Mouse (Mus musculus) limb, embryonic 11.5 days (tissue): ENCODE measurements around the gene Mogs. TPM values are rescaled to one million over a fixed set of nuclear protein-coding genes. Genes with fewer than 3 reads are reported as not detected.
"Not testable (repeated sequence)": the region's sequence is repeated elsewhere in the genome, so short reads cannot be mapped to it uniquely, and the experiment has no call there.

Experiments
- ATAC-seq: fragments of 200-750 bp; cut with Nextera tagmentation; 2 replicates; pipeline ENCODE4 v1.8.0; 2017; ENCODE audit warnings: low read depth; ENCODE audit not compliant: insufficient number of reproducible peaks, low FRiP score, low TSS enrichment
- DNase-seq: peaks from one replicate; pipeline ENCODE4 v3.0.0-alpha.2; 2015; ENCODE audit warnings: low spot score
- H3K27ac ChIP-seq: fragments of 300-500 bp; sonication (generic); replicated peaks from 2 replicates; pipeline ENCODE4 v1.5.1; 2014; ENCODE audit warnings: low read depth, mild to moderate bottlenecking, low read length
- H3K27me3 ChIP-seq: fragments of 300-500 bp; sonication (generic); 2 replicates; pipeline ENCODE4 v1.6.1; 2014; ENCODE audit warnings: mild to moderate bottlenecking, low read length, mixed read lengths; ENCODE audit not compliant: control insufficient read depth, insufficient read depth
- H3K36me3 ChIP-seq: fragments of 300-500 bp; sonication (generic); 2 replicates; pipeline ENCODE4 v1.6.1; 2014; ENCODE audit warnings: mild to moderate bottlenecking, low read length, moderate library complexity, mixed read lengths; ENCODE audit not compliant: control insufficient read depth, insufficient read depth
- H3K4me1 ChIP-seq: fragments of 300-500 bp; sonication (generic); 2 replicates; pipeline ENCODE4 v1.6.1; 2014; ENCODE audit warnings: low read length, mixed read lengths; ENCODE audit not compliant: control insufficient read depth, insufficient read depth
- H3K4me2 ChIP-seq: fragments of 300-500 bp; sonication (generic); 2 replicates; pipeline ENCODE4 v1.6.1; 2014; ENCODE audit warnings: low read depth, mild to moderate bottlenecking, moderate library complexity; ENCODE audit not compliant: severe bottlenecking
- H3K4me3 ChIP-seq: fragments of 300-500 bp; sonication (generic); 2 replicates; pipeline ENCODE4 v1.5.1; 2014; ENCODE audit warnings: low read depth, low read length
- H3K9ac ChIP-seq: fragments of 300-500 bp; sonication (generic); 2 replicates; pipeline ENCODE4 v1.6.1; 2014; ENCODE audit warnings: mild to moderate bottlenecking, low read length
- H3K9me3 ChIP-seq: fragments of 300-500 bp; sonication (generic); 2 replicates; pipeline ENCODE4 v1.6.1; 2016; ENCODE audit warnings: low read length; ENCODE audit not compliant: control insufficient read depth
- WGBS: fragments of 180-500 bp; shearing (Covaris S2); extraction: QIAGEN DNeasy Blood & Tissue Kit; methylation state at CpG from one replicate; pipeline ENCODE4 v1.1.7; 2014; 5-methylcytosine and 5-hydroxymethylcytosine counted together
- polyA plus RNA-seq: library from polyadenylated mRNA; unstranded; fragments of >200 nt; fragmentation: Nextera tagmentation; extraction: Ambion mirVana; gene quantifications from 2 replicates; pipeline ENCODE4 v1.2.1, GENCODE M21; 2014

The Mogs gene
- polyA plus RNA-seq, 1 experiment from 2014 or later, result 34.7 TPM

DNA sequence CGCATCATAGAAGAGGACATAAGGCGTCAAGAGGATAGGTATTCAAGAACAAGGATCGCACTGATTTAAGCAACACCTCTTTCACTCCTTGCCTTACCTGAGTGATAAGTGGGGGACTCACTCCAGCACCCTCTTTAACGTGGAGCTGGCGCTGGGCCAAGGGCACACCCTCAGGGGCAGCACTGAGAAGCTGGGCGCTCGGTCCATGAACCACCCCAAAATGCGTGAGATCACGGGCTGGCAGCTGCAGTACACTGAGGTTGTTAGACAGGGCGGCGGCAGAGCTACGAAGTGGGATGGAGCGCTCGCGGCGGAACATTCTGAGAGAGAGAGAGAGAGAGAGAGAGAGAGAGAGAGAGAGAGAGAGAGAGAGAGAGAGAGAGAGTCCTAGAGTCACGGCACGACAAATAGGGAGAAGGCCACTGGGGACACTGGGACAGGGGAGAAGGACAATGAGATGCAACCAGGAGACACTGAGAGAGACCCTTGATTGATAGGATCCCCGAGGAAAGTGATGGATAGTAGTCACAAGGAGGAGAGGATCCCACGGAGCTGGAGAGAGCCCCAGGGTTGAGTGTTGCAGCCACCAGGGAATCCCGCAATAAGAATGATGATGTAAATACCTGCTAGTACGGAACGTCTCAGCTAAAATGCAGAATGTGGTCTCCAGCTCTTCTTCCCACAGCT is 40.4 kb downstream of the Mogs start:
- Histone ChIP-seq H3K4me1 (peaks cover 7% of the 10 kb centered on the region; the same call in 1 of the 2 replicates), H3K27ac (no peak overlapping the region), H3K9ac (peak overlapping the region; percentile 59), H3K36me3 (peaks cover 2% of the 10 kb centered on the region; the same call in 1 of the 2 replicates), H3K9me3 (no peaks in the 10 kb centered on the region), H3K27me3 (peaks cover 6% of the 10 kb centered on the region), H3K4me2 (peak overlapping the region; percentile 86), H3K4me3 (peak overlapping the region; percentile 54)
- no peak for DNase-seq
- WGBS, result 8% methylated on average over 23 of the region's 23 CpGs
- ATAC-seq, result 0 out of 2 replicates have a peak, but pooled peaks have one; percentile 7

DNA sequence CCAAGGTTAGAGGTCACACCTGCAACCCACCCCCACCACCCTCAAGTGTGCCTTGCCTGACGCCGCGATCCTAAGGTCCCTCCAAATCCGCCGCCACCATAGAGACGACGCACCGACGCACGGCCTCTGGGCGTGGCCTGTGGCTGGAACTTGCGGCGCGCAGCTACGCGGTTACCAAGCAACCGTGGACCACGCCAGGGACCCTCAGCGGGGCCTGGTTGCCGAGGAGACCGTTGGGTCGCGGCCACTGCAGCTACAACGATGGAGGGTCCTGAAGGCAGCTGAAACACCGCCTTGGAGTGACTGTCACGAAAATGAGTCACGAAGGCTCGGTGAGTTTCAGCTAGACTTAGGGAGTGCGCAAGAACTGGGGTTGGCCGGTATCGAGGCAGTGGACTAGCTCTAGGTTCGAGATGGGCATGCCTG is 41.0 kb downstream of the Mogs start, which contains the start of the genes Wdr54 and 1700003E16Rik:
TSS of gene Wdr54 (minus strand) at position 139 of the 426 bp plus-strand sequence.
TSS of gene 1700003E16Rik (plus strand) at position 146 of the 426 bp plus-strand sequence.
- H3K27ac ChIP-seq, result no peak within 1 kb of the TSS
- peak within 1 kb of the TSS; percentile 54 for H3K4me3 ChIP-seq
- peaks cover 11% of the 10 kb centered on the region for H3K27me3 ChIP-seq
- ATAC-seq (peak; percentile 87), DNase-seq (peak; percentile 91)
- peak within 1 kb of the TSS; percentile 86 for H3K4me2 ChIP-seq
- peaks cover 2% of the 10 kb centered on the region; the same call in 1 of the 2 replicates for H3K36me3 ChIP-seq
- no peaks in the 10 kb centered on the region for H3K9me3 ChIP-seq
- peak within 1 kb of the TSS; percentile 59 for H3K9ac ChIP-seq
- peaks cover 10% of the 10 kb centered on the region; the same call in 1 of the 2 replicates for H3K4me1 ChIP-seq
- WGBS, result 1% methylated on average over 32 of the region's 32 CpGs

DNA sequence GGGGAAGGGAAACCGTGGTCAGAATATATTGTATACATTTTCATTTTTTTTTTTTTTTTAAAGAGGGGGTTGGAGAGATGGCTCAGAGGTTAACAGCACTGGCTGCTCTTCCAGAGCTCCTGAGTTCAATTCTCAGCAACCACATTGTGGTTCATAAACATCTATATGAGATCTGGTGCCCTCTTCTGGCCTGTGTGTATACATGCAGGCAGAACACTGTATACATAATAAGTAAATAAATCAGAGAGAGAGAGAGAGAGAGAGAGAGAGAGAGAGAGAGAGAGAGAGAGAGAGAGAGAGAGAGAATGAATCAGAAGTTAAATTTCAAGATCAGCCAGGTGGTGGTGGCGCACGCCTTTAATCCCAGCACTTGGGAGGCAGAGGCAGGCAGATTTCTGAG is 44.2 kb downstream of the Mogs start:
- not testable (repeated sequence) for ATAC-seq, H3K4me3 ChIP-seq, H3K9ac ChIP-seq, H3K36me3 ChIP-seq, H3K9me3 ChIP-seq, H3K27ac ChIP-seq, H3K4me2 ChIP-seq
- H3K27me3 ChIP-seq, result peaks cover 26% of the 10 kb centered on the region
- 35% methylated on average over 3 of the region's 3 CpGs for WGBS
- peaks cover 21% of the 10 kb centered on the region for H3K4me1 ChIP-seq
- DNase-seq, result peak; percentile 63

DNA sequence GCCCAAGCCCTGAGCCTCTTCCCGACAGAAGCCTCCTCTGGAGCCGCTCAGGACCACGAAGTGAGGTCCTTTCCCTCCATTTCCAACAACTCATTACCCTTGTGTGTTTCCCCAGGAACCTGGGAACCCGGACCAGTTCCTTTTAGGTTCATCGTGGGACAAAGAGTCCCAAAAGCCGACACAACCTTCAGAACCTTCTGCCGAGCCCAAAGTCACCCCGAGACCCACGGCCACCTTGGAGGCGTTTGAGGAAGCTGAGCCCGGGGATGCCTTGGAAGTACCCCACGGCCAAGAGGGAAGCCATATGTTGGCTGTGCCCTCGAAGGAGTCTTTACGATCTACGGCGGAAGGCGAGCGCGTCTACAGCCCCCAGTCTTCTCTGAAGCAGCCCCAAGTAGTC is 46.1 kb downstream of the Mogs start:
- peak overlapping the region; percentile 27 for H3K4me3 ChIP-seq
- peaks cover 20% of the 10 kb centered on the region for H3K4me1 ChIP-seq
- peak overlapping the region; percentile 50 for H3K4me2 ChIP-seq
- no peak for ATAC-seq
- 5% methylated on average over 19 of the region's 19 CpGs for WGBS
- H3K27ac ChIP-seq, result no peak overlapping the region
- peak overlapping the region; percentile 53; the same call in 1 of the 2 replicates for H3K9ac ChIP-seq
- peak; percentile 32 for DNase-seq
- H3K9me3 ChIP-seq, result no peaks in the 10 kb centered on the region
- no peaks in the 10 kb centered on the region for H3K36me3 ChIP-seq
- peaks cover 26% of the 10 kb centered on the region for H3K27me3 ChIP-seq

DNA sequence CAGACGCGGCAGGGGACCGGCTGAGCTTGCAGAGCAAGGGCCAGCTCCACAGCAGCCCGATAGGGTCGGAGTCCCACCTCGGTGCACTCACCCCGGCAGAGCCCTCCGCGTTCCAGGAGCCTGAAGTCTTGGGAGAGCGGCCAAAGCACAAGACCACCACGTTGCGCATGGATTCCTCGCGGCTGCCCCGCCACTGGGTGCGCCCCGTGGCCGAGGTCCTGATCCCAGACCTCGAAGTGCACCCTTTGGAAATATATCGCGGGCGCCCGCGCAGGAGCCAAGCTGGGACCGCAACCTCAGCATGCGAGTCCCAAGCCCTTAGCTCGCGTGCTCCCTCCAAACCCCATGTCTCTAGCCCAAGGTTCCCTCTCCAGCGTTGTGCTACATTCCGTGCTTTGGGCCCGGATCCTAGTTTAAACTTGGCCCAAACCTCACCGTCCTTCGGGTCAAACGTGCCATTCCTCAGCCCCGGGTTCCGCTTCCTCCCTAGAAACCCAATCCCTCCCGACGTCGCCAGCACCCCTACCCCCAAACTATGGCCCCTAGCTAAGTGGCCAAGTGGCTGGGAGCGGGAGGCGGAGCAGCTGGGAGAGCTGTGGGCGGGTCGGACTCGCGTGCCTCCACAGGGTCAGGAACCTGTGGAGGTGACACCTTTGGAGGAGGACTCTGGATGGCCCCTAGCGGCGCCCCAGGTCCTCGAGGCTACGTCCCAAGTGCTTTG is 46.8 kb downstream of the Mogs start:
- peak overlapping the region; percentile 50 for H3K4me2 ChIP-seq
- DNase-seq (peak; percentile 67), ATAC-seq (peak; percentile 12; the same call in 1 of the 2 replicates)
- no peak overlapping the region for H3K27ac ChIP-seq
- H3K27me3 ChIP-seq, result peaks cover 26% of the 10 kb centered on the region
- H3K36me3 ChIP-seq, result no peaks in the 10 kb centered on the region
- WGBS, result under 1% methylated on average over 49 of the region's 49 CpGs
- peaks cover 24% of the 10 kb centered on the region for H3K4me1 ChIP-seq
- peak overlapping the region; percentile 53; the same call in 1 of the 2 replicates for H3K9ac ChIP-seq
- H3K9me3 ChIP-seq, result no peaks in the 10 kb centered on the region
- H3K4me3 ChIP-seq, result peak overlapping the region; percentile 27

DNA sequence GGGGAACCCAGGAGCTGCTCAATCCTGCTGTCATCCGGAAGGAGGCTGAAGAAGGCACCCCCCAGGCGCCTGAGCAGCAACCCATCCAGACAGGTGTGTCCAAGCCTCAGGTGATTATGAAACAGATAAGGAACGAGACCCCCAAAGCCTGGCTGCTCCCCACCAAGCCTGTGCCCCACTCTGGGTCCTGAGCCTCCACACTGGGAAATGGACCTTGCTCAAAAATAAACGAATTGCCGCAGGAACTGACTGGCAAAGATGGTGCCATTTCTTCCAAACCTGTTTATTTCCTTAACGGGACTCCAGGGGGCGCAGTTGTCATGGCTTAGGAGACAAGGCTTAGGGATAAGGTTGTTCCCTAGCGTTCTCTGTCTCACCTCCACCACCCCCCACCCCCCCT is 47.4 kb downstream of the Mogs start:
- WGBS, result under 1% methylated on average over 8 of the region's 8 CpGs
- peak overlapping the region; percentile 50 for H3K4me2 ChIP-seq
- DNase-seq, result peak; percentile 81
- H3K36me3 ChIP-seq, result no peaks in the 10 kb centered on the region
- H3K9ac ChIP-seq, result no peak overlapping the region
- no peak for ATAC-seq
- peak overlapping the region; percentile 27 for H3K4me3 ChIP-seq
- peaks cover 26% of the 10 kb centered on the region for H3K4me1 ChIP-seq
- no peak overlapping the region for H3K27ac ChIP-seq
- peaks cover 26% of the 10 kb centered on the region for H3K27me3 ChIP-seq
- H3K9me3 ChIP-seq, result no peaks in the 10 kb centered on the region

DNA sequence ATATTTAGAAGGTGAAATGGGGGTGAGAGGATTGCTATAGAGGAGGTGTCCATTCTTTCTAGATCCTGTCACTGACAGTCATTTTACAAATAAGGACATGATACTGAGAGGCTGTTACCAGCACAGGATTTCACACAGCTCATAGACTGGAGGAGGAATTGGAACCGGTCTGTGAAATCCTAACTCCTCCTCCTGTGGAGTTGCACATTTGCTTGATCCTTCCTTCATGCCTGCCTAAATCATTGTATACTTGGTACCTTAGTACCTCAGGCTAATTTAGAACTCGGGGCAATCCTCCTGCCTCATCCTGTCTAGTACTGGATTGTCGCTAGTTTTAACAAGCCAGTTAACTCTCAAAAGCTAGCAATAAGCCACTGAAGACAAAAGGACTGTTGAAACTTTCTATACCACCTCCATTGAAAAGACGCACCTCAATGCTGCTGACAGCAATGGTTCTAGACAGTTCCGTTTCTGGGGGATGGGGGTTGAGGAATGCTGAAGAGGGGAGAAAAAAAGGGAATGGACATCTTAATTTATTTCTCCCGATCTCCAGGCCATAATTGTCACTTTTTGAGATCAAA is 49.8 kb downstream of the Mogs start:
- DNase-seq (no peak), ATAC-seq (0 out of 2 replicates have a peak, but pooled peaks have one; percentile 6)
- H3K4me3 ChIP-seq, result peak overlapping the region; percentile 79
- peaks cover 26% of the 10 kb centered on the region for H3K27me3 ChIP-seq
- no peaks in the 10 kb centered on the region for H3K9me3 ChIP-seq
- no peaks in the 10 kb centered on the region for H3K36me3 ChIP-seq
- H3K4me1 ChIP-seq, result peaks cover 26% of the 10 kb centered on the region
- H3K27ac ChIP-seq, result no peak overlapping the region; the same call in 1 of the 2 replicates
- H3K4me2 ChIP-seq, result peak overlapping the region; percentile 51
- WGBS, result 6% methylated on average over 6 of the region's 6 CpGs
- H3K9ac ChIP-seq, result peak overlapping the region; percentile 80
